ENCODE assay signal across 15 mouse cellular contexts in genomic region chr3:135280160-135280559, GRCm38 (mm10). TPM values are rescaled to one million over a fixed set of nuclear protein-coding genes. Genes with fewer than 3 reads are reported as not detected.
DNase-seq lines count a peak whose midpoint lies in the region; ATAC-seq lines count a peak whose summit lies in the region.
"Had no signal": no experiment of that assay in that cellular context is flagged by ENCODE, and none has a peak within 500 bp of the region (broad histone marks: within the 10 kb centered on the region; RNA-seq: fewer than 3 reads in every experiment).

No protein-coding gene starts in this region.

- H3K4me1 ChIP-seq in heart, embryonic 10.5 days = peaks cover 5% of the 10 kb centered on the region; the same call in 1 of the 2 replicates
- H3K4me1 ChIP-seq in midbrain, embryonic 11.5 days (ENCODE audit: control insufficient read depth, insufficient read depth, low read length) = peaks cover 3% of the 10 kb centered on the region; the same call in 1 of the 2 replicates

- intact Hi-C loops in heart, postnatal 25 days (cut with DNase I) = loop anchor here (5.0 kb wide), 3 partner anchors 257 to 452 kb away; no protein-coding TSS in a partner anchor

- peak; percentile 3; the same call in 1 of the 2 replicates for ATAC-seq in midbrain, embryonic 11.5 days (ENCODE audit: low FRiP score)

- H3K4me3 ChIP-seq in heart, embryonic 10.5 days = no peak overlapping the region
- H3K4me3 ChIP-seq in midbrain, embryonic 11.5 days (ENCODE audit: low read depth, low read length) = no peak overlapping the region
- H3K4me3 ChIP-seq: myocyte had no signal

- no peak overlapping the region for H3K4me2 ChIP-seq in midbrain, embryonic 11.5 days

- peak overlapping the region; percentile 50; the same call in 1 of the 2 replicates for H3K27ac ChIP-seq in heart, embryonic 10.5 days
- no peak overlapping the region for H3K27ac ChIP-seq in midbrain, embryonic 11.5 days (ENCODE audit: low read depth, low read length)

- H3K9ac ChIP-seq in midbrain, embryonic 11.5 days (ENCODE audit: low read length) = peak overlapping the region; percentile 63

- no peaks in the 10 kb centered on the region for H3K36me3 ChIP-seq in heart, embryonic 10.5 days
- H3K36me3 ChIP-seq in midbrain, embryonic 11.5 days (ENCODE audit: control insufficient read depth, insufficient read depth, low read length) = no peaks in the 10 kb centered on the region

- no peaks in the 10 kb centered on the region for H3K9me3 ChIP-seq in heart, embryonic 10.5 days
- H3K9me3 ChIP-seq in midbrain, embryonic 11.5 days (ENCODE audit: control insufficient read depth, low read length) = no peaks in the 10 kb centered on the region

- 75% methylated on average over 4 of the region's 4 CpGs for WGBS in heart, embryonic 10.5 days
- 85% methylated on average over 4 of the region's 4 CpGs for WGBS in midbrain, embryonic 11.5 days

- H3K27me3 ChIP-seq in heart, embryonic 10.5 days (ENCODE audit: insufficient read depth, poor library complexity, severe bottlenecking) = no peaks in the 10 kb centered on the region
- no peaks in the 10 kb centered on the region for H3K27me3 ChIP-seq in midbrain, embryonic 11.5 days (ENCODE audit: control insufficient read depth, insufficient read depth, low read length)

- peak; percentile 71 for DNase-seq in heart, embryonic 10.5 days (ENCODE audit: low spot score)
- no peak for DNase-seq in heart, postnatal 25 days (ENCODE audit: low spot score)
- DNase-seq in thymus, postnatal 4 days = peak; percentile 14
- no peak for DNase-seq in thymus, adult 18-20 months
- DNase-seq in midbrain, embryonic 11.5 days (ENCODE audit: low spot score, missing footprints) = no peak
- no peak for DNase-seq in adrenal gland, adult 2 months
- no peak for DNase-seq in ovary, postnatal 10 days (ENCODE audit: low spot score)
- no peak for DNase-seq in cerebellum, postnatal 10 days
- DNase-seq: adrenal gland, adult 8-10 months; B cell, adult 2 months; cerebellum, adult 11 months; heart, postnatal 10 days; kidney, postnatal 14 days; right cerebral cortex, postnatal 25 days had no signal

RNA-seq across cellular contexts. Expression of gene Bdh2, which starts 0.9 kb away (rescaled TPM):
- polyA plus RNA-seq in heart, embryonic 10.5 days (2016; fragmentation: Nextera tagmentation; extraction: Ambion mirVana) = 3.6 and 3.9 TPM in 2 replicates
- total RNA-seq in heart, postnatal 25 days (2021) = 1 to 10 TPM; 3.7 to 3.8 TPM
- polyA plus RNA-seq in midbrain, embryonic 11.5 days (2014; fragmentation: Nextera tagmentation; extraction: Ambion mirVana) = 5.7 and 6.4 TPM in 2 replicates
- 1 to 10 TPM; 1.3 to 4.1 TPM for total RNA-seq in adrenal gland, adult 2 months (2021)
- 0.19 and 0.47 TPM in 2 replicates for polyA plus RNA-seq in adrenal gland, adult 2 months (2012; rRNA removed)

RNA-seq across cellular contexts. Expression of gene Slc9b2, which starts 27.3 kb away (rescaled TPM):
- 1.5 and 2.1 TPM in 2 replicates for polyA plus RNA-seq in heart, embryonic 10.5 days (2016; fragmentation: Nextera tagmentation; extraction: Ambion mirVana)
- total RNA-seq in heart, postnatal 25 days (2021) = under 1 TPM; 0.22 to 0.29 TPM
- 1.3 and 1.9 TPM in 2 replicates for polyA plus RNA-seq in midbrain, embryonic 11.5 days (2014; fragmentation: Nextera tagmentation; extraction: Ambion mirVana)
- total RNA-seq in adrenal gland, adult 2 months (2021) = 1 to 10 TPM in 1 of 2 experiments, under 1 TPM in 1; 0.92 to 1.3 TPM
- polyA plus RNA-seq in adrenal gland, adult 2 months (2012; rRNA removed) = 0.11 TPM in 1 of 2 replicates, not detected in the other

Comparison
In these comparisons a context has a peak if more than half of its experiments do, and no peak if none do; other contexts are left out.
1. DNase-seq: peak in heart, embryonic 10.5 days (single experiment) and thymus, postnatal 4 days (single experiment); none in heart, postnatal 25 days (single experiment), thymus, adult 18-20 months (0 of 2), midbrain, embryonic 11.5 days (single experiment), adrenal gland, adult 2 months (single experiment), ovary, postnatal 10 days (single experiment) and cerebellum, postnatal 10 days (0 of 2).